Mouse (Mus musculus): ENCODE data around the gene A630089N07Rik. TPM values are rescaled to one million over a fixed set of nuclear protein-coding genes. Genes with fewer than 3 reads are reported as not detected.
A peak's percentile ranks its signal among the peaks of the same experiment; 100 is the strongest.

The A630089N07Rik gene
- polyA plus RNA-seq, 1 experiment from 2014 or later, result 23.4 TPM

DNA sequence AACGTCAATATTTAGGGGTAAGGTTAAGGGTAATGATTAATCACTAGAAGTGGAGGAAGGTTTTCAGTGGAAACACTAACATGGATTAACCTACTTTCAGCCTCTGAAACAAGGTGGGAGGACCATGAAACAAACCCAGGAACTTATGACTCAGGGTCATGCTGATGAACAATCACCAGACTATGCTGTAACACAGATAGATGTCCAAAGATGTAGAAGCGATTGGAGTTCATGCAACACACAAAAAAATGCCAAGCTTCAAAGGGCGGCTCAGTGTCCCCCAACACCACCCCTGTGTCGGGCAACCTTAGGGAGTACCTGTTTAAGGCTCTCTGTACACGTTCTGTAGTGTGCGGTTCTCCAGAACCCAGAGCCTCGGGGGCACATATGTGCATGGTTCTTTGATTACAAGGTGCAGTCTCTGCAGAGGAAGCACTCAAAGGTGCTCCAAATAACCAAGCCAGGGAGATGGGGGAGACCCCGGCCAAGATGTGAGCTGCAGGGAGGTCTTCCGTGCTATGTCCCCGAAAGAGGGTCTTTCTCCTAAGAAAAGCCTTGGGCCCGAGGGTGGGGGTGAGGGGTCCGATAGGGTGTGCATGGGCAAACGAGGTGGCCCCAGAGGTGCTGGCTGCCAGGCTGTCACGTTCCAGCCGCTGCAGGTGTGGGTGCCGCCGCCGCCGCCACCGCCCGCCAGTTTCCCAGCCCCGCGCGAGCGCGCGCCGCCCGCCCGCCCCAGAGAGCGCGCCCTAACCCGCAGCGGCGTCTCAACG lies 120.7 kb downstream of the A630089N07Rik start:
- no peak for ATAC-seq (ENCODE audit: borderline replicate concordance, extremely low read depth, low FRiP score, low TSS enrichment)
- Histone ChIP-seq H3K9ac (peak overlapping the region; percentile 92), H3K4me2 (peak overlapping the region; percentile 84), H3K27me3 (no peaks in the 10 kb centered on the region), H3K27ac (peak overlapping the region; percentile 96), H3K36me3 (peaks cover 4% of the 10 kb centered on the region), H3K9me3 (no peaks in the 10 kb centered on the region), H3K4me3 (peak overlapping the region; percentile 91), H3K4me1 (peaks cover 11% of the 10 kb centered on the region; the same call in 1 of the 2 replicates)
- 5% methylated on average over 32 of the region's 36 CpGs for WGBS

DNA sequence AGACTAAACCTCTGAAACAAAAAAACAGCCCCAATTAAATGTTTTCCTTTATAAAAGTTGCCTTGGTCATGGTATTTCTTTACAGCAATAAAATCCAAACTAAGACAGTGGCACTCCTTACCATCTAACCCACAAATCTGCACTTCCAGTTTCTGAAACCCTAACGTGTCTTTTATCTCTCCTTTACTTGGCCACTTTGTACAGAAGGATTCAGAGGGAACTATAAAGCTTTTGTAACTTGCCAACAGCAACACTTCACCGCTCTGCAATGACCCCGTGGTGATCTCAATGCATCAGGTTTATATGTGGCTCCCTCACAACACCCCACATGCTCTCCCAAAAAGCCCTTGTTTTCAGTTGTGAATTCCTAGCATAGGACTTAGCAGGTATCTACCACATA lies 121.9 kb downstream of the A630089N07Rik start:
- no peaks in the 10 kb centered on the region for H3K9me3 ChIP-seq
- peaks cover 11% of the 10 kb centered on the region; the same call in 1 of the 2 replicates for H3K4me1 ChIP-seq
- H3K9ac ChIP-seq, result no peak overlapping the region
- 90% methylated on average over 3 of the region's 3 CpGs for WGBS
- H3K4me2 ChIP-seq, result no peak overlapping the region
- H3K36me3 ChIP-seq, result peaks cover 15% of the 10 kb centered on the region
- H3K27ac ChIP-seq, result no peak overlapping the region
- H3K27me3 ChIP-seq, result no peaks in the 10 kb centered on the region
- no peak overlapping the region for H3K4me3 ChIP-seq
- no peak for ATAC-seq (ENCODE audit: borderline replicate concordance, extremely low read depth, low FRiP score, low TSS enrichment)

DNA sequence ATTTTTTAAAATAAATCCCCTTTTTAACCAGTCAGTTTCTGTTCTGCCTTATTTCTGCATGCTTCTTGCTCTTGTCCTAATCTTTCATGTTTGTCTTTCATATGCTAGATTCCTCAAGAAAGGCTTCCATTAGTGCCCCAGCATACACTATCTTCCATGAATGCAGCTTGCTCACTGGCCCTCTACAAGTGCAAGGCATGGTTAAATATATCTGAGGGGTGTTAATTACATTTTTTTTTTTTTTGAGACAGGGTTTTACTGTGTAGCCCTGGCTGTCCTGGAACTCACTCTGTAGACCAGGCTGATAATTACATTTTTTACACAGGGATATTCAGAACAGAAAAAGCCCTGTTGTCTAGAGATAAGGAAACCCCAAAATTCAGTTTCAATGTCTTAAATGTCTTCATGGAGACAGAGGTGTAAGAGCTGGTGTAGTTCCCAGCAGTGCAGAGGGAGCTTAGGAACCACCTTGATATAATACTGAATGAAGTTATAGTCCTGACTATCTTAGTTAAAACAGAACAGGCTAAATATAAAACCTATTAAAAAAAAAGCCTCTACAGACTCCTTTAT lies 123.8 kb downstream of the A630089N07Rik start:
- no peak overlapping the region for H3K4me2 ChIP-seq
- no peak overlapping the region for H3K27ac ChIP-seq

DNA sequence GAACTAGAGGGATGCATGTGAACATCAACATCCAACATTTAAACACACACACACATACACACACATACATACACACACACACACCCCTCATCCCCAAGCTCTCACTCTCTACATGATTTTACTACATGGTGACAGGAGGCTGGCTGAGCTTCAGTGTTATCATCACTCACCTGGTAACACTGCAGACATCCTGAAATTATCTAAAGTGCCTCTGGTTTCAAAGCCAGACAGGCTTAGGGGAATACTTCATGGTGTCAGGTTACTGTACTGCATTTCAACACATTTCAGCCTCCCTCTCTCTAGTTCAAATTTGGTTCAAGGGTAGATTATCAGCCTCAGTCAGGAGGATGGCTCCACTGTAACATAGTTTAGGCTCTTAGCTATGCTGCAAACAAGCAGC lies 124.6 kb downstream of the A630089N07Rik start:
- no peak overlapping the region for H3K27ac ChIP-seq
- ATAC-seq (ENCODE audit: borderline replicate concordance, extremely low read depth, low FRiP score, low TSS enrichment), result no peak

More for the DNA sequence above, 123.8 kb downstream of the A630089N07Rik start:
- Histone ChIP-seq H3K36me3 (peaks cover 15% of the 10 kb centered on the region), H3K9ac (no peak overlapping the region), H3K9me3 (no peaks in the 10 kb centered on the region), H3K4me1 (peaks cover 11% of the 10 kb centered on the region; the same call in 1 of the 2 replicates), H3K27me3 (no peaks in the 10 kb centered on the region), H3K4me3 (no peak overlapping the region)
- no peak for ATAC-seq (ENCODE audit: borderline replicate concordance, extremely low read depth, low FRiP score, low TSS enrichment)

DNA sequence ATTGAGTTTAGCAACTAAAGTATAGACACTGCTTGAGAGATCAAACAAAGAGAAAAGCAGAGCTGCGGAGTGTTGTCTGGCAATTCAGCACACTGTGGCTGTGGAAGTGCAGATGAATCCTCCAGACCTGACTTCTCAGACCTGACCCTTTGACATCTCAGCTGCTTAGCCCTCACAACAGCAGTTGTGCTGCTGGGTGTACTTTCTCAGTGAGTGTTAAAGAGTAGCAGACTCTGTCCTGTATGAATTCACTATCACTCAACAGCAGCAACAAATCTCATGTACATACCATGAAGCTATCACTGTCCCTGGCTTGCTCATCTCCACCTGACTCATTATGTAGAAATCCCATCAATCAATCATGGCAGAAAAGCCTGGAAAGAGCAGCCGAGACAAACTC lies 126.2 kb downstream of the A630089N07Rik start:
- 79% methylated on average over 2 of the region's 2 CpGs for WGBS
- Histone ChIP-seq H3K9ac (no peak overlapping the region), H3K27ac (no peak overlapping the region), H3K4me1 (peaks cover 7% of the 10 kb centered on the region; the same call in 1 of the 2 replicates), H3K27me3 (no peaks in the 10 kb centered on the region), H3K4me3 (no peak overlapping the region), H3K9me3 (no peaks in the 10 kb centered on the region), H3K36me3 (peaks cover 35% of the 10 kb centered on the region), H3K4me2 (no peak overlapping the region)
- ATAC-seq (ENCODE audit: borderline replicate concordance, extremely low read depth, low FRiP score, low TSS enrichment), result no peak

More for the DNA sequence above, 124.6 kb downstream of the A630089N07Rik start:
- Histone ChIP-seq H3K4me3 (no peak overlapping the region), H3K4me2 (no peak overlapping the region), H3K9me3 (no peaks in the 10 kb centered on the region), H3K4me1 (peaks cover 11% of the 10 kb centered on the region; the same call in 1 of the 2 replicates), H3K27me3 (no peaks in the 10 kb centered on the region), H3K36me3 (peaks cover 19% of the 10 kb centered on the region), H3K9ac (no peak overlapping the region)

DNA sequence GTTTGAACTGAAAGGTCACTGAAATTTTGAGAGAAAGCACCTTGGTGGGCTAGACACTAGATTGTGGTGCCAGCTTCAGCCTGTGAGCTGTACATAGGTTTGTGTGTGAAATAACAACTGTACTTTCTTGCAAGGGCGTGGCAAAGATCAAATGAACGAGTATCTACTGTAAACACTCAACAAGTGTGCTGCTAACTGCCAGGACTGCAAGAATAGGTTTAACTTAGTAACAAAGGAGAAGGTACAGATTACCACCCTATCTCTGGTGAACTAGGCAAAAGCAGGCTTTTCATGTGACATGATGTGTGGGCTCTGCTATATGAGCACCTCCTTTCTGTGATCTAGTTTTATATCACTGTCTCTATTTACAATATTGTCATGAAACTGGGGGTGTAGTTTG lies 128.9 kb downstream of the A630089N07Rik start:
- ATAC-seq (ENCODE audit: borderline replicate concordance, extremely low read depth, low FRiP score, low TSS enrichment), result no peak
- Histone ChIP-seq H3K9me3 (no peaks in the 10 kb centered on the region), H3K27me3 (no peaks in the 10 kb centered on the region), H3K27ac (no peak overlapping the region), H3K36me3 (peaks cover 55% of the 10 kb centered on the region), H3K4me3 (no peak overlapping the region), H3K4me1 (no peaks in the 10 kb centered on the region), H3K4me2 (no peak overlapping the region), H3K9ac (no peak overlapping the region)
- 67% methylated on average over 2 of the region's 2 CpGs for WGBS

DNA sequence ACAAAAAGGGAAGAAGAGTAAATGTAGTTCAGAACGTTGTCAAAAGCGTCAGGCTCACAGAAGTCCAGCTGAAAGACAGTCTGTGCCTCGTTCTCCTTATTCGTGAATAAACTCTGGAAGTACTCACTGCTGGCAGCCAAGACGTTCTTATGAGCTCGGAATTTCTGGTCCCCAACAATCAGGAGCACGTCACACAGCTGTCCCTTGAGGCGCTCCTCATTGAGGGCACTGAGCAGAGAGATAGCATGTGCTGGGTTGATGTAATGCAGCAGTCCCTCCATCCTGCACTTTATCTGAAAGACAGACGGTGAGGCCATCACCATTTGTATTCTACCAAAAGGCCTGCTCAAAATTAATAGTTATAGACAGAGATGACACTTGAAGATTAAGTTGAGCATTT lies 129.4 kb downstream of the A630089N07Rik start:
- H3K9me3 ChIP-seq, result no peaks in the 10 kb centered on the region
- no peak for ATAC-seq (ENCODE audit: borderline replicate concordance, extremely low read depth, low FRiP score, low TSS enrichment)
- H3K4me1 ChIP-seq, result no peaks in the 10 kb centered on the region
- H3K27me3 ChIP-seq, result no peaks in the 10 kb centered on the region
- no peak overlapping the region for H3K27ac ChIP-seq
- WGBS, result 75% methylated on average over 9 of the region's 9 CpGs
- no peak overlapping the region for H3K9ac ChIP-seq
- H3K4me3 ChIP-seq, result no peak overlapping the region
- peaks cover 55% of the 10 kb centered on the region for H3K36me3 ChIP-seq
- no peak overlapping the region for H3K4me2 ChIP-seq

DNA sequence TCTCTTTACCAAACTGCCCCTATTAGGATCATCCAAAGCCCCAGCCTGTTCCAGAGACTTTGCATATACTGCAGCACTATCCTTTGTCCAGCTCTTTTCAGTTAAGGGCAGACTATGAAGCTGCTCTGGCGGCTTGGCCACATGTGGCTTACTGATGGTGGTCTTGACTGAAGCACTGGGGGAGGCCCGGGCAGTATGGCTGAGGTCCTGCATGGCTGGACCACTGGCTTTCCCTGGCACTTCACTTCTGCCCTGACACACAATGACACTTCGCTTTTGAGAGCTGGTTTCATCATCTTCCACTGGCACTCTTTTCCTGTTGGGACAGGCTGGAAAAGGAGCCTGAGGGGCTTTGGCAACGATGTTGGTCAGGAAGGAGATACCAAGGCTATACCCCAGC lies 129.9 kb downstream of the A630089N07Rik start:
- Histone ChIP-seq H3K4me1 (no peaks in the 10 kb centered on the region), H3K36me3 (peaks cover 55% of the 10 kb centered on the region), H3K9me3 (no peaks in the 10 kb centered on the region), H3K9ac (no peak overlapping the region), H3K4me3 (no peak overlapping the region), H3K4me2 (no peak overlapping the region), H3K27ac (no peak overlapping the region), H3K27me3 (no peaks in the 10 kb centered on the region)
- no peak for ATAC-seq (ENCODE audit: borderline replicate concordance, extremely low read depth, low FRiP score, low TSS enrichment)
- 88% methylated on average over 4 of the region's 4 CpGs for WGBS

Other genes with a start within 250 kb of the A630089N07Rik start
- gene Prdm15, start 230.6 kb downstream of the A630089N07Rik start, polyA plus RNA-seq (2015; fragmentation: Nextera tagmentation; extraction: Ambion mirVana), result 9.5 and 10.9 TPM in 2 replicates
- 25.1 and 25.3 TPM in 2 replicates for gene C2cd2, start 119.9 kb downstream of the A630089N07Rik start, polyA plus RNA-seq (2015; fragmentation: Nextera tagmentation; extraction: Ambion mirVana)
- 11.0 and 11.2 TPM in 2 replicates for gene Zbtb21, start 119.8 kb downstream of the A630089N07Rik start, polyA plus RNA-seq (2015; fragmentation: Nextera tagmentation; extraction: Ambion mirVana)
- gene B230307C23Rik, start 85.1 kb downstream of the A630089N07Rik start, polyA plus RNA-seq (2015; fragmentation: Nextera tagmentation; extraction: Ambion mirVana), result 20.1 and 20.4 TPM in 2 replicates